Mouse (Mus musculus) liver, embryonic 11.5 days (tissue): ENCODE data around the gene Wdr13. TPM values are rescaled to one million over a fixed set of nuclear protein-coding genes. Genes with fewer than 3 reads are reported as not detected.

Experiments used
- ATAC-seq: fragments of 200-750 bp; cut with Nextera tagmentation; replicated peaks from 2 replicates; pipeline ENCODE4 v1.8.0; 2017; ENCODE audit warnings: moderate number of reproducible peaks, mild to moderate bottlenecking, moderate TSS enrichment, moderate library complexity; ENCODE audit not compliant: low FRiP score
- DNase-seq: peaks from one replicate; pipeline ENCODE4 v3.0.0-alpha.2; 2017; ENCODE audit warnings: low spot score
- H3K27ac ChIP-seq: fragments of 300-500 bp; sonication (generic); 2 replicates; pipeline ENCODE4 v1.5.1; 2014; ENCODE audit warnings: mild to moderate bottlenecking, low read depth, low read length, control low read depth
- H3K27me3 ChIP-seq: fragments of 300-500 bp; sonication (generic); replicated peaks from 2 replicates; pipeline ENCODE4 v1.6.1; 2014; ENCODE audit warnings: low read length, mixed read lengths; ENCODE audit not compliant: control insufficient read depth, insufficient read depth
- H3K36me3 ChIP-seq: fragments of 300-500 bp; sonication (generic); 2 replicates; pipeline ENCODE4 v1.6.1; 2014; ENCODE audit warnings: mild to moderate bottlenecking, low read length, moderate library complexity, mixed read lengths; ENCODE audit not compliant: control insufficient read depth, insufficient read depth
- H3K4me1 ChIP-seq: fragments of 300-500 bp; sonication (generic); replicated peaks from 2 replicates; pipeline ENCODE4 v1.6.1; 2014; ENCODE audit warnings: low read length, mixed read lengths; ENCODE audit not compliant: control insufficient read depth, insufficient read depth
- H3K4me2 ChIP-seq: fragments of 300-500 bp; sonication (generic); 2 replicates; pipeline ENCODE4 v1.6.1; 2014; ENCODE audit warnings: mild to moderate bottlenecking, control low read depth, moderate library complexity
- H3K4me3 ChIP-seq: fragments of 300-500 bp; sonication (generic); 2 replicates; pipeline ENCODE4 v1.5.1; 2014; ENCODE audit warnings: low read depth, low read length, control low read depth
- H3K9ac ChIP-seq: fragments of 300-500 bp; sonication (generic); 2 replicates; pipeline ENCODE4 v1.6.1; 2014; ENCODE audit warnings: low read depth, low read length, control low read depth
- H3K9me3 ChIP-seq: fragments of 300-500 bp; sonication (generic); 2 replicates; pipeline ENCODE4 v1.6.1; 2016; ENCODE audit warnings: low read length, inconsistent platforms, mixed read lengths; ENCODE audit not compliant: control insufficient read depth
- WGBS: fragments of 180-500 bp; shearing (Covaris S2); extraction: QIAGEN DNeasy Blood & Tissue Kit; methylation state at CpG from one replicate; pipeline ENCODE4 v1.1.7; 2014; 5-methylcytosine and 5-hydroxymethylcytosine counted together
- polyA plus RNA-seq: library from polyadenylated mRNA; unstranded; fragments of >200 nt; fragmentation: Nextera tagmentation; extraction: Ambion mirVana; gene quantifications from 2 replicates; pipeline ENCODE4 v1.2.1, GENCODE M21; 2014

Gene Wdr13
- polyA plus RNA-seq, 1 experiment from 2014 or later, result 17.7 TPM

GRCm38 (mm10) chrX:8074430-8075014, 58.2 kb downstream of the Wdr13 start, which contains the start of gene Suv39h1:
Suv39h1 (minus strand) TSS chrX:8074760.
- peak within 1 kb of the TSS; percentile 72 for H3K4me2 ChIP-seq
- H3K36me3 ChIP-seq, result peaks cover 4% of the 10 kb centered on the region; the same call in 1 of the 2 replicates
- peaks cover 3% of the 10 kb centered on the region; the same call in 1 of the 2 replicates for H3K4me1 ChIP-seq
- H3K27ac ChIP-seq, result peak within 1 kb of the TSS; percentile 86
- DNase-seq (peak; percentile 82), ATAC-seq (peak; percentile 97)
- peak within 1 kb of the TSS; percentile 73 for H3K4me3 ChIP-seq
- H3K9me3 ChIP-seq, result no peaks in the 10 kb centered on the region
- WGBS, result 18% methylated on average over 46 of the region's 46 CpGs
- peak within 1 kb of the TSS; percentile 84 for H3K9ac ChIP-seq
- no peaks in the 10 kb centered on the region for H3K27me3 ChIP-seq

DNA sequence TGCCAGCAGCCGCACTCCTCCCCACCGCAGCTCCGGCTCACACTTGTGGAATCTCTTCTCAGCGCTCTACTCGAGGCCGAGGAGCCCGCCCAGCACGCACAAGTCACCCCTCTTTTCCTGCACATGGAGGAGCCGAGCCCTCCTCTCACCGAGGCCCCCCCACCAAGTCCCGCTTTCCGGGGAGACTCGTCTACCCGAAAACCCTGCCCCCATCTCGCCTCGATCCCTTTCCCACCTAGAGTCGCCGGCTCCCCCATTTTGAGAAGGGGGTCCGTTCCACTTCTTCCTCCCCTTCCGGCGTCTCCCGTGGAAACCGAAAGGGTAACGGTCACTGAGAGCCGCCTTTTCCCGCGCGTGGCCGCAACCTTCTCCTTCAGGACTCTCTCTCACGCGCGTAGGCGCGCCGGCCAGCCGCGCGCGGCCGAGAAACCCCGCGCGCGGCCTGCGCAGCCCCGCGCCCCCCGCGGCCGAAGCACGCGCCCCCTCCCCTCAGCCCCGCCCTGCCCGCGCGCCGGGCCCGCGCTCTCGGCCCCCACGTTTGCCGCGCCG, 58.7 kb downstream of the Wdr13 start:
- H3K9me3 ChIP-seq, result no peaks in the 10 kb centered on the region
- DNase-seq, result peak; percentile 38
- H3K27ac ChIP-seq, result peak overlapping the region; percentile 86
- H3K4me1 ChIP-seq, result peaks cover 3% of the 10 kb centered on the region; the same call in 1 of the 2 replicates
- H3K27me3 ChIP-seq, result no peaks in the 10 kb centered on the region
- H3K9ac ChIP-seq, result peak overlapping the region; percentile 84
- ATAC-seq, result peak; percentile 46
- H3K4me2 ChIP-seq, result peak overlapping the region; percentile 72
- H3K4me3 ChIP-seq, result peak overlapping the region; percentile 73
- peaks cover 4% of the 10 kb centered on the region; the same call in 1 of the 2 replicates for H3K36me3 ChIP-seq
- WGBS, result 15% methylated on average over 48 of the region's 64 CpGs

Other genes starting within 250 kb of the Wdr13 start
- gene Slc35a2, start 248.9 kb downstream of the Wdr13 start, polyA plus RNA-seq, result 12.5 and 14.4 TPM in 2 replicates
- gene Pqbp1, start 233.6 kb downstream of the Wdr13 start, polyA plus RNA-seq, result 91.5 and 95.3 TPM in 2 replicates
- 153 and 156 TPM in 2 replicates for gene Timm17b, start 233.5 kb downstream of the Wdr13 start, polyA plus RNA-seq
- gene Gm10491, start 225.1 kb downstream of the Wdr13 start, polyA plus RNA-seq, result not detected in 2 replicates
- gene Gm10490, start 223.3 kb downstream of the Wdr13 start, polyA plus RNA-seq, result not detected in 2 replicates
- gene Pcsk1n, start 213.1 kb downstream of the Wdr13 start, polyA plus RNA-seq, result 0.56 and 0.67 TPM in 2 replicates
- not detected in 2 replicates for gene Eras, start 204.3 kb downstream of the Wdr13 start, polyA plus RNA-seq
- gene Hdac6, start 185.0 kb downstream of the Wdr13 start, polyA plus RNA-seq, result 21.1 and 22.5 TPM in 2 replicates
- gene Gata1, start 154.8 kb downstream of the Wdr13 start, polyA plus RNA-seq, result 157 and 162 TPM in 2 replicates
- gene Glod5, start 114.4 kb downstream of the Wdr13 start, polyA plus RNA-seq, result 0.29 and 0.53 TPM in 2 replicates
- gene Suv39h1, start 58.1 kb downstream of the Wdr13 start, polyA plus RNA-seq, result 81.5 and 83.6 TPM in 2 replicates
- 6.5 and 6.7 TPM in 2 replicates for gene Was, start 42.4 kb downstream of the Wdr13 start, polyA plus RNA-seq
- gene Rbm3, start 13.0 kb upstream of the Wdr13 start, polyA plus RNA-seq, result 469 and 471 TPM in 2 replicates
- gene Tbc1d25, start 43.3 kb upstream of the Wdr13 start, polyA plus RNA-seq, result 10.5 and 11.1 TPM in 2 replicates
- gene Ebp, start 60.6 kb upstream of the Wdr13 start, polyA plus RNA-seq, result 54.7 and 55.6 TPM in 2 replicates
- 2.4 and 2.8 TPM in 2 replicates for gene Porcn, start 73.6 kb upstream of the Wdr13 start, polyA plus RNA-seq
- gene Ftsj1, start 119.5 kb upstream of the Wdr13 start, polyA plus RNA-seq, result 59.6 and 62.7 TPM in 2 replicates
- gene Slc38a5, start 138.2 kb upstream of the Wdr13 start, polyA plus RNA-seq, result 77.7 and 84.1 TPM in 2 replicates
- gene Ssxb10, start 194.5 kb upstream of the Wdr13 start, polyA plus RNA-seq, result not detected in 2 replicates
- gene Ssxb9, start 234.1 kb upstream of the Wdr13 start, polyA plus RNA-seq, result not detected in 2 replicates